Mouse (Mus musculus) spleen, embryonic (tissue): ENCODE measurements around the gene R3hdm1.
"Not testable (repeated sequence)": the region's sequence is repeated elsewhere in the genome, so short reads cannot be mapped to it uniquely, and the experiment has no call there.

Experiments used
- CTCF ChIA-PET: fragments of 350-600 bp; sonication (Branson Sonifier 250); formaldehyde crosslinking; loops from one replicate; lab custom pipeline; 2022; lab: Charles Lee

The R3hdm1 gene

DNA sequence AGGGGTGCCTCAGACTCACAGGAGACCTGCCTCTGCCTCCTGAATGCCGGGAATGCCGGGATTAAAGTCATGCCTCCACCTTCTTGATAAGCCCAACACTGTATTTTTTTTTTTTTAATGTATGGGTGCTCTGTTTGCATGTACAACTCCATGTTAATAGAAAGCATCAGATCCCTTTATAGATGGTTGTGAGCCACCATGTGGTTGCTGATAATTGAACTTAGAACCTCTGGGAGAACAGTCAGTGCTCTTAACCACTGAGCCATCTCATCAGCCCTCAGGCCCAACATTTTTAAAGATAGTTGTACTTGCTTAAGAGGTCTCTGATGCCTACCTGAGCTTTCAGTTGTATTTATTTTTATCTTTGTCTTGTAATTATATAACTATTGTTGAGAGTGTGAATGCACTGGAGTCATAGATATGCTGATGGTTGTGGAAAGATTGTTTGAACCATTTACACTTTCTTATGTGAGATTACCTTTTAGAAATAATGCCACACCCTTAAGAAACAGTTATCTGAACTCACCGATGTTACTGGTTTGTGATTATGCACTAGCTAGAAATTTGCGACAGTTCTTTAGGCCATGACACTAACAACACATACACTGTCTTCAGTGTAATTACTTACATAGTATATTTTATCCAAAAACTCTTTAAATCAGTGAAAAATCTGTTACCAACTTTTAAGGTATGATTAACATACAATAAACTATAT, 18.0 kb downstream of the R3hdm1 start:
- CTCF ChIA-PET: interaction anchor here (0.6 kb wide), 1 partner anchor 346 kb away, joined by 3 read pairs; no protein-coding TSS in a partner anchor

DNA sequence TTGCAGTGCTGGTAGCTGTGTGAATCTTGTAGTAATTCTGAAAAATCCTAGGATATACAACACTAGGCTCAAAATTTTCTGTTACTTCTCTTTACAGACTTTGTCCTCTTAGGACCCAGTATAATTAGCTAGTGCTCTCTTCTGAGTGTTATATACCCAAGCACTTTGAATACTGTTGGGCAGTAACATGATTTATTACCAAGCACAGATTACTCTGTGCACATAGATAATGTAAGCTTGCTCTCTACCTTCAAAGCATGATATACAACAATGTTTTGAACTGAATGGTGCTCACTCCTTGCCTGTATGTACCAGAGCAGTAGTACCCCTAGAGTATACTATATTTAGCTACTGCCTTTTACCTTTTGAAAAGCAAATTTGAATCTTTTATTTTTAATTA, 33.1 kb downstream of the R3hdm1 start:
- CTCF ChIA-PET: not testable (repeated sequence)

DNA sequence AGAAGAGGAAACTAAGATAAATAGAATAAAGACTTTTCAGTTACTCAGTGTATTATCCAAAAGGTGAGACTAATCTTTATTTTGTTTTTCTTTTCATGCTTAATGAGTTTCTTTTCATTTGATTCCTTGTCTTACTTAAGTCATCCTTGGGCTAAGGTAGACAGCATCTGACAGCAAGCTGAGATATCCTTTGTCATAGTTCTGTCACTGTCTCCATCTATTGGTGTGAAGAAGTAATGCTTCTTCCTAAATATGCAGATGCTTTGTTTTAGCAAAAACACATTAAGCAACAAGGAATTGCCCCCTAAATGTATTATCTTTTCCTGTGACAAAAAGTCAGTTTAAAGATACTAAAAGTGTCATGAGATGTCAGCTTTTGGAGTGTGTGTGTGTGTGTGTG, 37.9 kb downstream of the R3hdm1 start:
- CTCF ChIA-PET: no interaction called here

DNA sequence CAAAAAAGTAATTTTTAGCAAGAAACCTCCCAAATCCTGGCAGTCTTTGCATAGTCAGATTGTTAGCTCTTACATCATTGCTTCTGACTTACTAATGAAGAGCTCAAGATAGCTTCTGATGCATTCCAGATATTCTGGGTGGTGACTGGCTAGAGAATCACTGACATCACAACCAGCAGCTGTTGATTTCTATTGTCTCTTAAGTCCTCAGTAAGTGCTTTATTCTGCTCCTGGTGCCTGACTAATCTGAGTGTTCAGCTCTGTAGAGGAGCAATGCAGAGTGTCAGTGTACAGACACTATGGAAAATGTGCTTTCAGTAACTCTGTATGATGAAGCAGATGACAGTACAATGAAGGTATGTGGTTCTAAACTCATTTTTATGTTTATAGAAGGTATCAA, 38.6 kb downstream of the R3hdm1 start:
- CTCF ChIA-PET: no interaction called here

DNA sequence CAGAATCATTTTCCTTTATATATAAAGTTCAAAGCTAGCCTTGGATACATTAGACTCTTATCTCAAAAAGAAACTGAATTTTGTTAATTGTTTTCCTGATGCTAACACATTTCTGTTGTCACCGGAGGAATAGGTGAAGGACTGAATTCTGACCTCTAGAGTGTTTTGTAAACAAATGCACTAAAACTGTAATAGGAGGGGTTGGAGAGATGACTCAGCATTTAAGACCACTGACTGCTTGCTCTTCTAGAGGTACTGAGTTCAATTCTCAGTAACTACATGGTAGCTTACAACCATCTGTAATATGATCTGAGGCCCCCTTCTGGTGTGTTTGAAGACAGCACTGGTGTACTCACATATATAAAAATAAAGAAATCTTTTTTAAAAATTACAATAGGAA, 63.9 kb downstream of the R3hdm1 start:
- CTCF ChIA-PET: interaction anchor here (0.5 kb wide), 1 partner anchor 48 kb away, joined by 3 read pairs; no protein-coding TSS in a partner anchor

DNA sequence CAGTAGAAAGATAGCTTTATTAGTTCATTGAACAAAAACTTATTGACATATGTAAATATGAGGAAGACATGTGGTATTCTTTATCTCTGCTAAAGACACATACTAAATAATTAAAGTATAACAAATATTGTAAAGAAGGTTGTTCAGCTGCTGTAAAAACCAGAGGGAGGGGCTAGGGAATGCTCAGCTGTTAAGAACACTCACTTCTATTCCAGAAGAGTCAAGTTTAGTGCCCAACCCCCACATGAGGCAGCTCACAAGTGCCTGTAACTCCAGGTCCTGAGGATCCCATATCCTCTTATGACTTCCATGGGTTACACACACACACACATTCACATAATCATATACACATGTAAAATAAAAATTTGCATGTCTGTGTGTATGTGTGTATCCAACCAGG, 67.0 kb downstream of the R3hdm1 start:
- CTCF ChIA-PET: no interaction called here

DNA sequence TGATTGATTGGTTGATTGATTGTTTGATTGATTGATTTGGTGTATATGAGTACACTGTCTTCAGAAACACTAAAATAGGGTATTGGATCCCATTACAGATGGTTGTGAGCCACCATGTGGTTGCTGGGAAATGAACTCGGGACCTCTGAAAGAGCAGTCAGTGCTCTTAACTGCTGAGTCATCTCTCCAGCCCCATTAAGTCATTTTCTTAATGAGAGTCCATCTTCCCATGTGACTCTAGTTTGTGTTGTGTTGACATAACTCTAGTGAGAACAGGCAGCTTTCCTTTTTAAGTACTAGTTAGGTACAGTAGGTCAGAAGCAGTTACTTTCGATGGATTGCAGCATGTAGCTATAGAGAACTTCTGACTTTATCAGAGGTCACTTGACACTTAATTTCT, 88.3 kb downstream of the R3hdm1 start:
- CTCF ChIA-PET: no interaction called here

DNA sequence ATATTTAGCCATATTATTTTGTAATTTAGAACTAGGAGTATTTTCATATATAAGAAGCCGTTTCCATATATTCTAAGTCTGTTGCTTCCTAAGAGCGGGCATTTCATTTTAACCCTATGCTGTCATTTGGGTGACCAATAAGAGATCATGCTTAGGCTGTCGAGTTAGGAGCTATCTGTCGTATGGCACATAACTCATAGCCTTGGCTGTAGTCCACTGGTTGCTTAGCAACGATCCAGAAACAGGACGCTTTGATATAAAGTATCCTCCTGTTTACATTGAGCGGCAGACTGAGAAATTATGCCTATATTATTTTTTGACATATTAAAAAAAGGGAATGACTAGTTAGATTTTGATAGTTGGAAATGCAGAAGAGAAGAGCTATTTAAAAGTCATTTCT, 89.3 kb downstream of the R3hdm1 start:
- CTCF ChIA-PET: no interaction called here

DNA sequence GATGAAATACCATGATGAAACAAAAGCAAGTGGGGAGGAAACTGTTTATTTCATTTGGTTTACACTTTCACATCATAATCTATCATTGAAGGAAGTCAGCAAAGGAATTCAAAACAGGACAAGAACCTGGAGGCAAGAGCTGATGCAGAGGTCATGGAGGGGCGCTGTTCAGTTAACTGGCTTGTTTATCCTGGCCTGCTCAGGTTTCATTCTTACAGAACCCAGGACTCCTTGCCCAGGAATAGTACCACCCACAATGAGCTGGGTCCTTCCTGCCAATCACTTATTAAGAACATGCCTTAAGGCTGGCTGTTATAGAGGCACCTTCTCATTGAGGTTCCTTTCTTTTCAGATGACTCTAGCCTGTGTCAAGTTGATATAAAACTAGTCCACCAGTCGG, 90.9 kb downstream of the R3hdm1 start:
- CTCF ChIA-PET: no interaction called here

DNA sequence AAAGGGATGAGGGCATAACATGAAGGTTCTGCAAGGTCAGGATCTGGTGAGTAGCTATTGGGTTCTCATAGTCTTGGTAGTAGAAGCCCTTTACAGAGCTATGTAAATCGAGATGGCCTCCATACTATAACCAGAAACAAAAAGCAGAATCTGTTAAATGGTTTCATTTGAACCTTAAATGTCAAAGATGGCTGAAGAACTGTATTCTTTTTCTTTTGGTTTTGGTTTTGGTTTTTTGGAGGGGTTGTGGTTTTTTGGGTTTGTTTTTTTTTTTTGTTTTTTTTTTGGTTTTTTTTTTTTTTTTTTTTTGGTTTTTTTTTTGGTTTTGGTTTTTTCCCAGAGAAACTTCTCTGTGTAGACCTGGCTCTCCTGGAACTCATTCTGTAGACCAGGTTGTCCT, 94.3 kb downstream of the R3hdm1 start:
- CTCF ChIA-PET: no interaction called here

DNA sequence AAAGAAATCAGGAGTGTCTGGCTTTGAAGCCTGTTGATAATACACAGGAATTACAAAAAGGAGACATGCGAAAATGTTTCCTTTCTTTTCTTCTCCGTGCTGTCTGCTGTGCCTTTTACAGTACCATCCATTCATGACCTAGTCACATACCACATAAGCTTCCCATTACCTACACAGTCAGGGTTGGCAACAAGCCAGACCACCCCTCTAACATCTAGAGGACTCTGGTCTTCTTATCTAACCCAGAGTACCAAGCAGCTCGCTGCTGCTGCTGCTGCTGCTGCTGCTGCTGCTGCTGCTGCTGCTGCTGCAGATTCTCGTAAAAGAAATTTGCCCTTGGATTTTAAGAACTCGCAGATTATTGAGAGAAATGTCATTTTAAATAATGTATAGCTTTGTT, 110.2 kb downstream of the R3hdm1 start:
- CTCF ChIA-PET: no interaction called here

DNA sequence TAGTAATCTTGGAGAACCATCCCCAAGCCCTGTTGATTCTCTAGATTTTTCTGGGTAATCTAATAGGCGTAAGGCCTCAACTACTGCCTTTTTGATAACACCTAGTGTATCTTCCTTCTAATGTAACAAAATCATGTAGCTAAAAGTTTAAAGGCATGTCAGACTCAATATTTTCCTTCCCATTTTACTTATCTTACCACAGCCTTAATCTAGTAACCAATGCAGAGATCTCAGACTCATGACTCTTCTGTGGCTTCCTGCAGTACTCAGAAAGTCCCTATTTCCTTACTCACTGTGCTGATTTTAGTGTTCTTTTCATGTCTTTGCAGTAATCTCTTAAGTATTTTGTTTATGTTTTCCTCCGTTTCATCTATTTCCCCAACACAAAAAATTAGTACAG, 118.8 kb downstream of the R3hdm1 start:
- CTCF ChIA-PET: no interaction called here

DNA sequence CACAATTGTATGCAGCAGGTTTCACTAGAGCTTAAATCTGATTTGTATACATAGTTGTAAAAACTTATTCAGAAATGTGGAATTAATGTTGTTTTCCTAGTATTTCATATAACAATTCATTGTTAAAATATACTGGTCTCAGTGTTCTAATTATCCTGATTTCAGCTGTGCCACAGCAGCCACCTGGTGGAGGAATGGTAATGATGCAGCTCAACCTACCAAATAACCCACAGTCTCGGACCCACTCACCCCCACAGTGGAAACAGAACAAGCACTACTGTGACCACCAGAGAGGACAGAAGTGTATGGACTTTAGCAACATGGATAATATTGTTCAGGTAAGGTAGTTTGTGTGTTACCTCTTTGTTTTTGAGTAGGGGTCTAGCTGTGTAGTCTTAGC, 120.2 kb downstream of the R3hdm1 start:
- CTCF ChIA-PET: no interaction called here

DNA sequence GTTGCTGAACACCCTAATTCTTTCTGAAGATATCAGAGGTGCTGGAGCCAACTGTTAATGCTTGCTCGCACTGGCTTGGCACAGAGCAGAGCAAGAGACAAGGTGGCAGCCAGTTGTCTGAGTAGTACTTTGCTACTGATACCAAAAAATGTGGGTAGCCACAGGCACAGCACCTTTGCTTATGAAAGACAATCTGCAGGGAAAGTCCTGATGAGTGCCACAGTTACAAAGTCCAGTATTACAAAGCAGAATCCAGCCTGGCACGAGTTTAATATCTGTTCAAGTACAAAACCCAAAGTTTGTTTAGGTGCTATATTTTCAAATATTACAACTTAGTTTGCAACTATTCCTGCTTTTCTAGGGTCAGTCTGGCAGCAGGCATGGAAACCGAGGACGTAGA, 132.1 kb downstream of the R3hdm1 start:
- CTCF ChIA-PET: no interaction called here

DNA sequence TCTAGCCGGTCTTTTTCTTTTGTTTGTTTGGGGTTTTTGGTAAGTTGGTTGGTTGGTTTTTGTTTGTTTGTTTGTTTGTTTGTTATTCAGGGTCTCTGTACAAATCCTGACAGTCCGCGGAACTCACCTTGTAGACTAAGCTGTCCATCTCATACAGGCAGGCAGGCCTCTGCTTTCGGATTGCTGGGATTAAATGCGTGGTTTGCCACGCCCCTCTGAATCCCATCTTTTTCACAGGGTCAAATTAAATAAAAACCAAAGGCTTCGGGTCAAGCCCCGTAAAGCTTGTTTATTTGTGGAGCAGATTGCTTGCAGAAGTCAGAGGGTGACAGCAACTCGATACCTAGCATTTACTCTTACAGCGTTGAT, 140.5 kb downstream of the R3hdm1 start, which contains the start of gene Ubxn4:
TSS of gene Ubxn4 (plus strand) at position 338 of the 369 bp plus-strand sequence.
- CTCF ChIA-PET: no interaction called here

DNA sequence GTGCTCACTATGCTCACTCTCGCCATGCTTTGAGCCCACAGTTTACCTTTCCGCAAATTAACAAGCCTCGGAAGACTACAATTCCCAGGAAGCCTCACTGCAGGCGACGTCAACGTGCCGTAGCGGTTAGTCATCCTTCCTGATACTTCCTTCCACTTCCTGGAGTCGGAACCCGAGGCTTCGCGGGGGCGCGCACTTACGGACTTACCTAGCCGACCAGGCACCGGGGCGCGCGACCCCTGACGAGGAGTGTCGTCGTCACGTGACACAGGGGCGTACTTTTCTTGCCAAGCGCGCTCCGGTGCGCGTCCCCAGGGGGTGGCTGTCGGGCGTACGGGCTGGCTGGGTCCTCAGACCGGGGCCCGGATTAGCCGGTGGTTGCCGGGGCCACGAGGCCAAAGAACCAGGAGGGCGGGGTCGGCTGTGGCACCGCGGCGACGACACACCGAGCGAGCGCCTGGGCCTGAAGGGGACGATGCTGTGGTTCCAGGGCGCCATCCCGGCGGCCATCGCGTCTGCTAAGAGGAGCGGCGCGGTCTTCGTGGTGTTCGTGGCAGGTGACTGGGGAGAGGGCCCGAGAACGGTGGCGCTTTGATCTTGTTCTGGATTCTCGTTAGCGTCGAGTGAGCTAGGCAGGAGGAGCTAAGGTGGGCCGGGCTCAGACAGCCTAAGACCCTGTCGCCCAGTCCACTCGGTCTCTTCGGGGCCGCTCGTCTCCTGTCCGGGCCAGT, 141.1 kb downstream of the R3hdm1 start:
- CTCF ChIA-PET: no interaction called here

DNA sequence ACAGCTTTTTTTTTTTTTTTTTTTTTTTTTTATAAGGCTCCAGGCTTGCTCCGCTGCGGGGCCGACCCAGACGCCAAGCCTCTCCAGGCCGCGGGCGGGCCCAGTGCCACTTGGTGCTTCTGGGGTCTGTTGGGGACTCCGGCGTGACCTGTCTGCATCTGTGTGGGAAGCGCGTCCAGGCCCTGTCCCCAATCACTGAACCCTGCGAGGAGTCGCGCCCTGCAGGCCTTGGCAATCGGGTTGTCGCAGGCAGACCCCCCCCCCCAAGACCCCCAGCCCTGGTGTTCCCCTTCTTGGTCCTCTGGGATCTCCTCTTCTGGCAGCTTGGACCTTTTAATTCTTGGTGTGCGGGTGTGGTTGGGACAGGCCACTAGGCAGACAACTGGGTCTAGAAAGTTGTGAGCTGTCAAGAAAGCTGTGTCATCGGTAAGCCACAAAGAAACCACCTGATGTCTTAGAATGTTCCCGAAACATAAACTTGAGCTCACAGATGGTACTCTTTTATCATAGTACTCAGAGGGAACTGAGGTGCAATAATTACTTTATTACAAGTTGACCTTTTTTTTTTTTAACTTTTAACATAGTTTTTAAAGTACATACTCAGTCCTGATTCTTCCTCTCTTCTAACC, 141.7 kb downstream of the R3hdm1 start:
- CTCF ChIA-PET: interaction anchor here (0.7 kb wide), 1 partner anchor 410 kb away, joined by 3 read pairs; no protein-coding TSS in a partner anchor

DNA sequence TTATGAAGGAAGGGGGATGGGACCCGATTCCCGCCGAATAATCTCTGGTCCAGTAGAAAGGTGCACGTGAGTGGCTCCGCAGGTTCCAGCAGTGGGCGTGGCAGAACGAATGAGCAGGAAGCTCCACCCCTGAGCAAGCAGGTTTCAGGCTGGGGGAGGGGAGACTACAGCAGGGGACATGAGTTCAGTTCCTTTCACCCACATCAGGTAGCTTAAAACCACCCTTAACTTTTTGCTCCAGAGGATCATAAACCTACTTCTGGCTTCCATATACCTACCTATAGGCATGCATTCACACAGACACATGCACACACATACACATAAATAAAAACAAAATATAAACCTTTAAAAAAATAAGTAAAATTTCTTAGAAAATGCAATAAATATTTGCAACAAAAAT, 164.0 kb downstream of the R3hdm1 start:
- CTCF ChIA-PET: not testable (repeated sequence)

DNA sequence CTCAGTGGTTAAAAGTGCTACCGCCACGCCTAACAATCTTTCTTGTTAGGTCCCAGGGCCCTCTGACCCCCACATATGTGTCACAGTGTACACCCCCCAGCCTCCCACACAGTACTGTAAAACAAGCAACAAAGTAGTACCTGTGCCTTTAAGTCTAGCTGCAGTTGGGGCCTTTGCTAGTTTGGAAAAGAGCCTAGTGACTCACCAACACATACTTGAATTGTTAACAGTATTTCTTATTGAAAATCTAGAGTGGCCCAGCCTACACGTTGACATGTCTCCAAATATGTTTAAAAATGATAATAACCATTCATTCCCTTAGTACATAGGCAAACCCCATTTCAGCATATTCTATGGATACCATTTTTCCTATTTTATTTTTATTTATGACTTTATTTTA, 167.6 kb downstream of the R3hdm1 start:
- CTCF ChIA-PET: no interaction called here

DNA sequence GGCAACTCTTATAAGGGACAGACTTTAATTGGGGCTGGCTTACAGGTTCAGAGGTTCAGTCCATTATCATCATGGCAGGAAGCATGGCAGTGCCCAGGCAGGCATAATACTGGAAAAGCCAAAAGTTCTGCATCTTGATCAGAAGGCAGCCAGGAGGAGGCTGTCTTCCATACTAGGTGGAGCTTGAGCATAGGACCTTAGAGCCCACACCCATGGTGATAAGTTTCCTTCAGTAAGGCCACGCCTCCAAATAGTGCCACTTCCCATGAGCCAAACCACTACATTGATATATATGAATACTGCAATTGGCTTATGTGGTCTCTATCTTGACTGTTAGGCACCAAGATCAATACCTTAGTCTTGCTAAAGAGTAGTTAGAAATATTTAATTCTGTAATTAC, 172.8 kb downstream of the R3hdm1 start:
- CTCF ChIA-PET: no interaction called here

DNA sequence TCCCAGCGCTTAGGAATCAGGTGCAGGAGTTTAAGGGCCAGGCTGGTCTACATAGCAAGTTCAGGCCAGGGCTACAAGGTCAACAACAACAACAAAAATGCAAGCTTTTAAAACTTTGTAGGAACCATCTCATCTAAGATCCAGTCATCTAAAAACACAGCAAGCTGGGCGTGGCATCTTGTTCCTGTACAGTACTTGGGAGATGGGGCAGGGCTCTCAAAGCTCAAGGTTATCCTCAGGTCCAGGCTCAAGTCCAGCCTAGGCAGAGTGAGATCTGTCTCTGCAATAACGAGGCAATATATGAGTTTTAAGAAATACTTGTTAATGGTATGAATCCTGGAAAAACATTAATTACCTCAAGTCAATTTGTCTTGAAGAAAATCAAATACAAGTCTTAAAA, 175.5 kb downstream of the R3hdm1 start:
- CTCF ChIA-PET: no interaction called here

DNA sequence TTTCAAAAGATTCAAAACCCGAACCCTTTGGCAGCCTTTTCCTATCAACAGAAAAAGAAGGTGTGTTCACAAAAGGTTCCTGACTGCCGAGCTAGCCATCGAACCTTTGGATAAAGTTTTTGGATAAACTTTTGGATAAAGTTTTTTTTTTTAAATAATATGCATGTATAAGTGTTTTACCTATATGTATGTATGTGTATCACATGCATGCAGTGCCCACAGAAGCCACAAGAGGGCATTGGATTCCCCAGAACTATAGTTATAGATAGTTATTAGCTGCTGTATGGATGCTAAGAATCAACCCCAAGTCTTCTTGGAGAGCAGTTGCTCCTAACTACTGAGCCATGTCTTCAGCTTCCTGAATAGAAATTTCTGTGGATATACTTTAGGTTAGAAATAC, 178.7 kb downstream of the R3hdm1 start:
- CTCF ChIA-PET: interaction anchor here (0.6 kb wide), 1 partner anchor 57 kb away, joined by 4 read pairs; no protein-coding TSS in a partner anchor

DNA sequence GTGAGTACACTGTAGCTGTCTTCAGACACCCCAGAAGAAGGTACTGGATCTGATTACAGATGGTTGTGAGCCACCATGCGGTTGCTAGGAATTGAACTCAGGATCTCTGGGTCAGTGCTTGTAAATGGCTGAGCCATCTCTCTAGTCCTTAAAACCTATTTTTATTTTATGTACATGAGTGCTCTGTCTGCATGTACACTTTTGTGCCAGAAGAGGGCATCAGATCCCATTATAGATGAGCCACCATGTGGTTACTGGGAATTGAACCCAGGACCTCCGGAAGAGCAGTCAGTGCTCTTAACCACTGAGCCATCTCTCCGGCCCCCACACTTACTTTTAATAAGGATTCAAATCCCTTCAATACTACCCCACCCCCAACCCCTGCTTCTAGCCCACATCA, 179.8 kb downstream of the R3hdm1 start:
- CTCF ChIA-PET: no interaction called here
